Mouse (Mus musculus) testis, postnatal 10 days (tissue): Measurements from ENCODE around the gene Olfr8.
"Not testable (repeated sequence)": the region's sequence is repeated elsewhere in the genome, so short reads cannot be mapped to it uniquely, and the experiment has no call there.

ENCODE experiments used
- DNase-seq: peaks from one replicate; pipeline ENCODE4 v3.0.0; 2021; ENCODE audit warnings: low spot score

Gene Olfr8

GRCm38 (mm10) chr10:78950336-78950735 is at the start of gene Olfr8:
Olfr8 (plus strand) TSS chr10:78950636.
- not testable (repeated sequence) for DNase-seq

GRCm38 (mm10) chr10:78912871-78913270 is 37.6 kb upstream of the Olfr8 start, which contains the start of gene Olfr1354:
Olfr1354 (plus strand) TSS chr10:78913171.
- not testable (repeated sequence) for DNase-seq

GRCm38 (mm10) chr10:78963009-78963408 is 12.6 kb downstream of the Olfr8 start, which contains the start of gene Olfr1353:
Olfr1353 (plus strand) TSS chr10:78963309.
- DNase-seq: not testable (repeated sequence)

GRCm38 (mm10) chr10:78980750-78981149 is 30.3 kb downstream of the Olfr8 start, which contains the start of gene Olfr1352:
Olfr1352 (plus strand) TSS chr10:78981050.
- DNase-seq: no peak
